Mouse (Mus musculus) limb, embryonic 14.5 days (tissue): ENCODE results near the gene Kctd12. TPM values are rescaled to one million over a fixed set of nuclear protein-coding genes. Genes with fewer than 3 reads are reported as not detected.
A peak's percentile ranks its signal among the peaks of the same experiment; 100 is the strongest.

Experiments used
- ATAC-seq: fragments of 200-750 bp; cut with Nextera tagmentation; 2 replicates; pipeline ENCODE4 v1.8.0; 2017; ENCODE audit warnings: low read depth, moderate number of reproducible peaks, moderate TSS enrichment; ENCODE audit not compliant: low FRiP score
- DNase-seq: peaks from one replicate; pipeline ENCODE4 v3.0.0-alpha.2; 2015; ENCODE audit warnings: low spot score
- H3K27ac ChIP-seq: fragments of 300-500 bp; sonication (generic); replicated peaks from 2 replicates; pipeline ENCODE4 v1.5.1; 2014; ENCODE audit warnings: low read depth, mild to moderate bottlenecking, low read length, moderate library complexity, mixed read lengths
- H3K27me3 ChIP-seq: fragments of 300-500 bp; sonication (generic); 2 replicates; pipeline ENCODE4 v1.6.1; 2014; ENCODE audit warnings: low read length, mixed read lengths; ENCODE audit not compliant: control insufficient read depth, insufficient read depth
- H3K36me3 ChIP-seq: fragments of 300-500 bp; sonication (generic); 2 replicates; pipeline ENCODE4 v1.6.1; 2014; ENCODE audit warnings: mild to moderate bottlenecking, low read length, moderate library complexity, mixed read lengths; ENCODE audit not compliant: control insufficient read depth, insufficient read depth
- H3K4me1 ChIP-seq: fragments of 300-500 bp; sonication (generic); 2 replicates; pipeline ENCODE4 v1.6.1; 2014; ENCODE audit warnings: antibody characterized with exemption, low read length, mixed read lengths; ENCODE audit not compliant: control insufficient read depth, insufficient read depth
- H3K4me2 ChIP-seq: fragments of 300-500 bp; sonication (generic); replicated peaks from 2 replicates; pipeline ENCODE4 v1.6.1; 2014; ENCODE audit warnings: low read depth, mild to moderate bottlenecking, low read length, moderate library complexity; ENCODE audit not compliant: severe bottlenecking
- H3K4me3 ChIP-seq: fragments of 300-500 bp; sonication (generic); replicated peaks from 2 replicates; pipeline ENCODE4 v1.5.1; 2014; ENCODE audit warnings: low read length
- H3K9ac ChIP-seq: fragments of 300-500 bp; sonication (generic); 2 replicates; pipeline ENCODE4 v1.6.1; 2014; ENCODE audit warnings: mild to moderate bottlenecking, low read depth, low read length, moderate library complexity; ENCODE audit not compliant: severe bottlenecking
- H3K9me3 ChIP-seq: fragments of 300-500 bp; sonication (generic); 2 replicates; pipeline ENCODE4 v1.6.1; 2016; ENCODE audit warnings: low read length; ENCODE audit not compliant: control insufficient read depth
- POLR2A ChIP-seq: fragments of 200-500 bp; IDR thresholded peaks from 2 replicates; pipeline ENCODE4 v1.8.0; 2012; ENCODE audit warnings: inconsistent platforms, mild to moderate bottlenecking, moderate library complexity, borderline replicate concordance; ENCODE audit not compliant: insufficient read depth, insufficient read length; ENCODE audit errors: extremely low read depth
- WGBS: fragments of 180-500 bp; shearing (Covaris S2); extraction: QIAGEN DNeasy Blood & Tissue Kit; methylation state at CpG from one replicate; pipeline ENCODE4 v1.1.7; 2014; 5-methylcytosine and 5-hydroxymethylcytosine counted together
- polyA plus RNA-seq, 2 experiments: library from polyadenylated mRNA; depleted of rRNA in 1 of 2; stranded (reverse) in 1 of 2; unstranded in 1 of 2; fragments of >200 nt; fragmentation: Nextera tagmentation in 1 of 2; extraction: Ambion mirVana in 1 of 2; gene quantifications; 2 replicates each; pipeline versions ENCODE4 v1.2.1 to v1.2.3; 2012 to 2014

Gene Kctd12
- polyA plus RNA-seq, 2 experiments: 81.4 to 114 TPM

DNA sequence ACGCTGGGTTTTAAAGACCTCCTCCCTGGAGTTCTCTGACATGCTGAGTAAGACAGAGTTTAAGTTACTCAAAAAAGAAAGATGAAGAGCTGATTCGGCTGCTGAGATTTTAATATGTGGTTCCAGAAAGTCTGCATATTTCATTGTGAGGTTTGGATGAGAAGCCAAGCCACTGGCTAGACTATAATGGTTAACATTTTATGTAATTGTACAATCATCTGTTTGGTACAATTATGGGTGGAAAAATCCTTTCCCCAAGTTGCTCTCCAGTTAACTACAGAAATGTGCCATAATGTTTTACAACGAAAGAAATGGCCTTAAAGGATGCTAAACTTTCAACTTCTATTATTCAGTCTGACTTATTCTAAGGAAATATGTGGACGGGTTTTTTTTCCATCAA lies 6.8 kb upstream of the Kctd12 start:
- peak overlapping the region; percentile 38; the same call in 1 of the 2 replicates for H3K27ac ChIP-seq
- no peak overlapping the region for H3K9ac ChIP-seq
- H3K9me3 ChIP-seq: no peaks in the 10 kb centered on the region

GRCm38 (mm10) chr14:102987626-102988025 lies 5.2 kb upstream of the Kctd12 start:
- Histone ChIP-seq H3K4me2 (no peak overlapping the region), H3K36me3 (no peaks in the 10 kb centered on the region), H3K9me3 (no peaks in the 10 kb centered on the region), H3K9ac (no peak overlapping the region), H3K27ac (no peak overlapping the region), H3K4me1 (peaks cover 19% of the 10 kb centered on the region), H3K27me3 (no peaks in the 10 kb centered on the region), H3K4me3 (no peak overlapping the region)
- DNase-seq (no peak), ATAC-seq (no peak)
- TF ChIP-seq POLR2A: no peak
- WGBS: 72% methylated on average over 5 of the region's 5 CpGs

More for the DNA sequence above, 6.8 kb upstream of the Kctd12 start:
- TF ChIP-seq POLR2A: no peak
- 42% methylated on average over 4 of the region's 4 CpGs for WGBS
- ATAC-seq: peak; percentile 42; the same call in 1 of the 2 replicates
- no peak overlapping the region for H3K4me3 ChIP-seq
- DNase-seq: peak; percentile 50
- no peaks in the 10 kb centered on the region for H3K36me3 ChIP-seq
- H3K4me2 ChIP-seq: 0 out of 2 replicates have a peak overlapping the region, but pooled peaks have one; percentile 7
- peaks cover 19% of the 10 kb centered on the region for H3K4me1 ChIP-seq
- no peaks in the 10 kb centered on the region for H3K27me3 ChIP-seq

DNA sequence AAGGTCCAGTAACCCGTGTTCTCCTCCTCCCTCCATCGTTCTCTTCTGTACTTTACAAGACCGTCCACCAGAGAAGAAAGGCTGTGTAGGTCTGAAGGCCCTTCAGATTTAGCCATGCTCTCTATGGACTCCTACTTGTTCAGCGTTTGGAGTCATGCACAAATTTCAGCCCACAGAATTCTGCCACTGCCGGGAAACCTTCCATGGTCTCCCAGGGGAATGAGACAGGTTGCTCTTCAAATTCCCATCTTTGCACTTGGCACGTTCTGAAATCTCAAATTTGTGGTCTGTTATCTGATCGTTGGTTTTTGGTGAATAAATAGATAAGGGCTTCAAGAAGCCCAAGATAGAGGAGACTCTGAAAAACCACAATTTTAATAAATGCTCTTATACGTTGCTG lies 1.2 kb upstream of the Kctd12 start:
- peak overlapping the region; percentile 78 for H3K4me2 ChIP-seq
- no peak for TF ChIP-seq POLR2A
- H3K9ac ChIP-seq: no peak overlapping the region
- no peaks in the 10 kb centered on the region for H3K27me3 ChIP-seq
- H3K4me3 ChIP-seq: no peak overlapping the region
- H3K4me1 ChIP-seq: peaks cover 8% of the 10 kb centered on the region
- ATAC-seq (no peak), DNase-seq (no peak)
- no peaks in the 10 kb centered on the region for H3K36me3 ChIP-seq
- H3K27ac ChIP-seq: no peak overlapping the region
- WGBS: 70% methylated on average over 8 of the region's 8 CpGs
- no peaks in the 10 kb centered on the region for H3K9me3 ChIP-seq

GRCm38 (mm10) chr14:102982016-102982626 lies 316 bp downstream of the Kctd12 start:
- Histone ChIP-seq H3K27me3 (no peaks in the 10 kb centered on the region), H3K4me3 (peak overlapping the region; percentile 80), H3K4me1 (no peaks in the 10 kb centered on the region; the same call in 1 of the 2 replicates), H3K4me2 (peak overlapping the region; percentile 78), H3K27ac (peak overlapping the region; percentile 93), H3K9ac (peak overlapping the region; percentile 89), H3K9me3 (no peaks in the 10 kb centered on the region), H3K36me3 (no peaks in the 10 kb centered on the region)
- peak; percentile 36 for ATAC-seq
- no peak for DNase-seq
- TF ChIP-seq POLR2A: peak; percentile 92; the same call in 1 of the 2 replicates
- 1% methylated on average over 65 of the region's 76 CpGs for WGBS

- 1% methylated on average over 44 of the region's 62 CpGs for WGBS
- DNase-seq (peak; percentile 52), ATAC-seq (peak; percentile 24)
- Histone ChIP-seq H3K4me2 (peak overlapping the region; percentile 78), H3K9ac (peak overlapping the region; percentile 89), H3K4me3 (peak overlapping the region; percentile 80), H3K36me3 (no peaks in the 10 kb centered on the region), H3K27me3 (no peaks in the 10 kb centered on the region), H3K27ac (peak overlapping the region; percentile 93), H3K4me1 (no peaks in the 10 kb centered on the region; the same call in 1 of the 2 replicates), H3K9me3 (no peaks in the 10 kb centered on the region)
- TF ChIP-seq POLR2A: no peak
Measured at GRCm38 (mm10) chr14:102981441-102982015, 909 bp downstream of the Kctd12 start.
